Mouse (Mus musculus) forebrain, postnatal 0 days (tissue): ENCODE results near the gene Tmem178b. TPM values are rescaled to one million over a fixed set of nuclear protein-coding genes. Genes with fewer than 3 reads are reported as not detected.
A peak's percentile ranks its signal among the peaks of the same experiment; 100 is the strongest.

ENCODE experiments used
- ATAC-seq: fragments of 200-750 bp; cut with Nextera tagmentation; 2 replicates; pipeline ENCODE4 v1.8.0; 2017; ENCODE audit warnings: mild to moderate bottlenecking, moderate library complexity
- DNase-seq: peaks from one replicate; pipeline ENCODE4 v3.0.0-alpha.2; 2015
- H3K27ac ChIP-seq: fragments of 300-500 bp; sonication (generic); 2 replicates; pipeline ENCODE4 v1.5.1; 2014; ENCODE audit warnings: low read depth, mild to moderate bottlenecking, antibody characterized with exemption, low read length, moderate library complexity, mixed read lengths
- H3K27me3 ChIP-seq: fragments of 300-500 bp; sonication (generic); 2 replicates; pipeline ENCODE4 v1.6.1; 2014; ENCODE audit warnings: mild to moderate bottlenecking, low read length, mixed read lengths; ENCODE audit not compliant: insufficient read depth
- H3K36me3 ChIP-seq: fragments of 300-500 bp; sonication (generic); 2 replicates; pipeline ENCODE4 v1.6.1; 2014; ENCODE audit warnings: mild to moderate bottlenecking, moderate library complexity; ENCODE audit not compliant: insufficient read depth
- H3K4me1 ChIP-seq: fragments of 300-500 bp; sonication (generic); 2 replicates; pipeline ENCODE4 v1.6.1; 2014; ENCODE audit warnings: antibody characterized with exemption; ENCODE audit not compliant: insufficient read depth
- H3K4me2 ChIP-seq: fragments of 300-500 bp; sonication (generic); 2 replicates; pipeline ENCODE4 v1.6.1; 2014; ENCODE audit warnings: low read depth, mild to moderate bottlenecking, moderate library complexity
- H3K4me3 ChIP-seq: fragments of 300-500 bp; sonication (generic); 2 replicates; pipeline ENCODE4 v1.5.1; 2014; ENCODE audit warnings: low read depth, low read length, mixed read lengths
- H3K9ac ChIP-seq: fragments of 300-500 bp; sonication (generic); 2 replicates; pipeline ENCODE4 v1.6.1; 2014; ENCODE audit warnings: mild to moderate bottlenecking
- H3K9me3 ChIP-seq: fragments of 300-500 bp; sonication (generic); 2 replicates; pipeline ENCODE4 v1.6.1; 2016; ENCODE audit warnings: low read length
- CTCF ChIP-seq: sonication (generic); IDR thresholded peaks from 2 replicates; pipeline ENCODE4 v1.5.1; 2016; ENCODE audit warnings: antibody characterized with exemption, control low read depth, low read depth
- WGBS: fragments of 180-500 bp; shearing (Covaris S2); extraction: QIAGEN DNeasy Blood & Tissue Kit; methylation state at CpG from one replicate; pipeline ENCODE4 v1.1.7; 2014; 5-methylcytosine and 5-hydroxymethylcytosine counted together
- polyA plus RNA-seq: library from polyadenylated mRNA; unstranded; fragments of >200 nt; fragmentation: Nextera tagmentation; extraction: Ambion mirVana; gene quantifications from 2 replicates; pipeline ENCODE4 v1.2.1, GENCODE M21; 2015
- total RNA-seq: library from RNA; depleted of rRNA; stranded (reverse); fragments of >200 nt; gene quantifications from 2 replicates; pipeline ENCODE4 v1.2.3, GENCODE M21; 2014

Gene Tmem178b
- total and polyA plus RNA-seq, 2 experiments from 2014 or later: 25.1 to 133 TPM

DNA sequence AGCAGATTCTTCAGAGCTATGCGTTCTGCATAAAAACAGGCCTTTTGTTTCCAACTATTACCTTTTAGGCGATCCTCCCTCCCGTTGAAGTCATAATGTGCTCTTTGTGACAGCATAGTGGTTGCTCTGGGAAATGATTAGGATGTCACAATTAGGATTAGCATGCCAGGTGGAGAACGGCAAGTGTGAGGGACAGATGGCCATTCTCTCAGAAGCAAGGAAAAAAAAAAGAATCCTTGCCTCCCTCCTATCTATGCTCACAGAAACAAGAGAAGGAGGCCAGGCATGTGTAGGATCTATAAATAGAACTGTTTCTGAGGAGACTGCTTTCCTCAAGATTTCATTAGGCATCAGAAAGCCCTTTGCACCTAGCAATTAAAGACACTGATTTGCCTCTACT lies 229.8 kb downstream of the Tmem178b start:
- Histone ChIP-seq H3K4me1 (peaks cover 12% of the 10 kb centered on the region), H3K9me3 (no peaks in the 10 kb centered on the region), H3K9ac (no peak overlapping the region), H3K27me3 (no peaks in the 10 kb centered on the region), H3K4me2 (no peak overlapping the region), H3K36me3 (no peaks in the 10 kb centered on the region), H3K4me3 (no peak overlapping the region), H3K27ac (0 out of 2 replicates have a peak overlapping the region, but pooled peaks have one; percentile 29)
- ATAC-seq (peak; percentile 63), DNase-seq (peak; percentile 52)
- WGBS: 20% methylated on average over 4 of the region's 4 CpGs
- TF ChIP-seq CTCF: no peak

- H3K4me1 ChIP-seq: 0 out of 2 replicates have a peak, but pooled peaks cover 4% of the 10 kb centered on the region
- no peak overlapping the region for H3K4me2 ChIP-seq
- H3K27me3 ChIP-seq: no peaks in the 10 kb centered on the region
- DNase-seq (no peak), ATAC-seq (no peak)
- no peaks in the 10 kb centered on the region for H3K36me3 ChIP-seq
- no peaks in the 10 kb centered on the region for H3K9me3 ChIP-seq
- WGBS: 88% methylated on average over 5 of the region's 5 CpGs
- no peak for TF ChIP-seq CTCF
- no peak overlapping the region for H3K27ac ChIP-seq
- H3K9ac ChIP-seq: no peak overlapping the region
- H3K4me3 ChIP-seq: no peak overlapping the region
Measured at GRCm38 (mm10) chr6:40110029-40110428, 237.0 kb downstream of the Tmem178b start.

DNA sequence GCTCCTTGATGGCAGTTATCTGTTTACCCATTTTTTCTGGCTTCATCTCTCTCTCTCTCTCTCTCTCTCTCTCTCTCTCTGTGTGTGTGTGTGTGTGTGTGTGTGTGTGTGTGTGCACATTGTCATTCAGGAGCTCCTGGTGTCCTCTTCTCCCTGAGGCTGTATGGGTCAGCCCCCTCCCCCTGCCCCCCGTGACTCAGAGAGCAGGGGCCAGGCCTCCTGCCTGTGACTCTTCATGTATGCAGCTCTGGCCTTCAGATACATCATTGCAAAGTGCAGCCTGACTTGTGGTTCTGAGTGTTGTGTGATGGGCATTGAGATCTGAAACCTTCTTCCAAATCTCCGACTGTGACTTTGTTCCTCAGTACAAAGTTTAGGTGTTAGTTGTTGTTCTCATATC lies 237.7 kb downstream of the Tmem178b start:
- H3K4me3 ChIP-seq: no peak overlapping the region
- no peak for TF ChIP-seq CTCF
- no peak overlapping the region for H3K27ac ChIP-seq
- no peak overlapping the region for H3K4me2 ChIP-seq
- no peaks in the 10 kb centered on the region for H3K27me3 ChIP-seq
- 0 out of 2 replicates have a peak, but pooled peaks cover 4% of the 10 kb centered on the region for H3K4me1 ChIP-seq
- ATAC-seq (no peak), DNase-seq (no peak)
- no peaks in the 10 kb centered on the region for H3K36me3 ChIP-seq
- 90% methylated on average over 2 of the region's 2 CpGs for WGBS
- H3K9me3 ChIP-seq: no peaks in the 10 kb centered on the region
- H3K9ac ChIP-seq: no peak overlapping the region

DNA sequence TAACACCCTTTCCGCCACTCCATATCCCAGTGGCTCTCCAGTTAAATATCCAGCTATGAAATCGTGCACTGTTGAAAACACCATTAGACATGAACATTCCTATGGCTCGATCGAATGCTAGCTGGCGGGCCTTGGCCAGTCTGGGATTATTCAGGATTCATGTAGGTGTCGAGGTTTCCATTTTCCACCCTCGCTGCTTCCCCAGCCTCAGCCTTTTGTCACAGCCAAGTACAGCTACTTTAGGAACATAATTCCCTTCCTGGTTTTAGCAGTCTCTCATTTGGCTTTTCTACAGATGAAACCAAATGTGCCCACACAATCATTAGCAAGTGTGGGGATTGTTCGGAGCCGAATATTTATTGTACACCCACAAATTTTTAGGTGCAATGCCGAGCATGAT lies 239.4 kb downstream of the Tmem178b start:
- WGBS: 52% methylated on average over 10 of the region's 10 CpGs
- no peak for TF ChIP-seq CTCF
- DNase-seq (no peak), ATAC-seq (peak; percentile 35; the same call in 1 of the 2 replicates)
- Histone ChIP-seq H3K4me3 (no peak overlapping the region), H3K9ac (no peak overlapping the region), H3K36me3 (no peaks in the 10 kb centered on the region), H3K4me1 (0 out of 2 replicates have a peak, but pooled peaks cover 4% of the 10 kb centered on the region), H3K4me2 (no peak overlapping the region), H3K27ac (peak overlapping the region; percentile 69), H3K27me3 (no peaks in the 10 kb centered on the region), H3K9me3 (no peaks in the 10 kb centered on the region)

GRCm38 (mm10) chr6:40116225-40116624 lies 243.2 kb downstream of the Tmem178b start:
- DNase-seq (no peak), ATAC-seq (peak; percentile 54; the same call in 1 of the 2 replicates)
- 38% methylated on average over 3 of the region's 3 CpGs for WGBS
- Histone ChIP-seq H3K9me3 (no peaks in the 10 kb centered on the region), H3K4me1 (peaks cover 8% of the 10 kb centered on the region; the same call in 1 of the 2 replicates), H3K9ac (no peak overlapping the region), H3K4me2 (no peak overlapping the region), H3K27ac (peak overlapping the region; percentile 40; the same call in 1 of the 2 replicates), H3K4me3 (no peak overlapping the region), H3K27me3 (no peaks in the 10 kb centered on the region), H3K36me3 (no peaks in the 10 kb centered on the region)
- TF ChIP-seq CTCF: no peak

DNA sequence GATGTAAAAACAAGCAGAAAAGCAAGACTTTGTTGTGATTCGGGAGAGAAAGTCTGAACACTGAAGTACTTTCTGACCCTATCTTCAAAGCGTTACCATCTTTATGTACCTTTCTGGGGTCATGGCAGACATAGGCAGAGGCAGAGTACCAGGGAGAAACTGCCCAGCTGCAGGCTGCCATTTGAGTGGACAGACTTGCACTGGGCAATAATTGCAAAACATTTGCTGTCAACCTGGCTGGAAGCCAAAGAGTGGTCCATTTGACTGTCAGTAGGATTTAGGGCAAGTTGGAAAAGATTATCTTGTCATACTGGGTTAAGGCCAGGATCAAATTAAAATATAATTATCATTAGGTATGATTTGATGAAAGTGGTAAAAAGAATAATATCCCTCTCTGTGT lies 247.1 kb downstream of the Tmem178b start:
- Histone ChIP-seq H3K4me2 (no peak overlapping the region), H3K27ac (no peak overlapping the region), H3K36me3 (no peaks in the 10 kb centered on the region), H3K9ac (no peak overlapping the region), H3K27me3 (no peaks in the 10 kb centered on the region), H3K9me3 (no peaks in the 10 kb centered on the region), H3K4me3 (no peak overlapping the region), H3K4me1 (peaks cover 11% of the 10 kb centered on the region; the same call in 1 of the 2 replicates)
- ATAC-seq: no peak
- no peak for TF ChIP-seq CTCF
- WGBS: 81% methylated on average over 2 of the region's 2 CpGs
- no peak for DNase-seq

DNA sequence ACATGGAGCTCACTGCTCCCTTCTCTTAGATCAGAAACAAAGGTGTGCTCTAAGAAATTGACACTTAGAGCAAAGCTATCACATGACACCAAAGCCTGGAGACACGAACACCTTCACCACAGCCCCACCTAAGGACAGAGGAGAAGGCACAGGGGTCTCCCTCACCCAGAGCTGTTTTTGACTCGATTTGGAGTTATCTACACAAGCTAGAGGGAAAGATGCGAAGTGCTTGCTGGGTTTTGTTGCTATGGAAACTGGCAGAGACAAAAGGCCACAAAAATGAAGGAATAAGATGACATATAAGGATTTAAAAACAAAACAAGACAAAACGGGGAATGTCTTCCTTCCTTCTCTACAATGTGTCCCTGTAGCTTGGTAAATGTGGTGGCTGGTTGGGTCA lies 248.4 kb downstream of the Tmem178b start:
- ATAC-seq (peak; percentile 89), DNase-seq (peak; percentile 74)
- Histone ChIP-seq H3K4me2 (no peak overlapping the region), H3K27me3 (no peaks in the 10 kb centered on the region), H3K4me1 (peaks cover 11% of the 10 kb centered on the region; the same call in 1 of the 2 replicates), H3K9ac (no peak overlapping the region), H3K27ac (peak overlapping the region; percentile 72), H3K36me3 (no peaks in the 10 kb centered on the region), H3K9me3 (no peaks in the 10 kb centered on the region), H3K4me3 (no peak overlapping the region)
- 27% methylated on average over 4 of the region's 4 CpGs for WGBS
- no peak for TF ChIP-seq CTCF
